Comparison of ENCODE assay signal across 9 mouse cellular contexts in the genomic region with DNA sequence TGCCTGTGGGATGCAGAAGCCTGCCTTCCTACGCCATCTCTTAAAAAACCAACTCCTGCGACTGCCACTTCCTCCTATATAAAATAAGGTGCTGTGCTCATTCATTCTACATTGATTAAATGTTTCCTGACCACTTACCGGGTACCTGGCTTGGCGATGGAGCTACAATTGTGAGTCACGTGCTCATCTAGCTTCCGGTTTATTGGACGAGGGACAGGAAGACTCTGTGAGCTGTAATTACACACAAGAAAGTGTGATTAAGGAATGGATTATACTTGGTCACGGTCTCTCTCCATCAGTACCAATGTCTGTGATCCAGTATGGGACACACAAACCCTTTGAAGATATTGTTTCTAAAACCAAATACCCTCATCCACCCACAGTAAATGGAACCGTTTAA. TPM values are rescaled to one million over a fixed set of nuclear protein-coding genes. Genes with fewer than 3 reads are reported as not detected.
DNase-seq lines count a peak whose midpoint lies in the region; ATAC-seq lines count a peak whose summit lies in the region.
"Had no signal": no experiment of that assay in that cellular context is flagged by ENCODE, and none has a peak within 500 bp of the region (broad histone marks: within the 10 kb centered on the region; RNA-seq: fewer than 3 reads in every experiment).

No protein-coding gene starts in this region.

- peaks cover 15% of the 10 kb centered on the region for H3K4me1 ChIP-seq in heart, embryonic 11.5 days (ENCODE audit: control insufficient read depth, insufficient read depth, low read length)
- peaks cover 16% of the 10 kb centered on the region for H3K4me1 ChIP-seq in midbrain, embryonic 12.5 days
- H3K4me1 ChIP-seq in midbrain, embryonic 10.5 days = no peaks in the 10 kb centered on the region; the same call in 1 of the 2 replicates
- H3K4me1 ChIP-seq in hindbrain, embryonic 16.5 days (ENCODE audit: control insufficient read depth, insufficient read depth, low read depth, low read length) = peaks cover 5% of the 10 kb centered on the region
- H3K4me1 ChIP-seq in stomach, embryonic 14.5 days (ENCODE audit: control insufficient read depth, insufficient read depth, low read length) = peaks cover 5% of the 10 kb centered on the region; the same call in 1 of the 2 replicates

- H3K9ac ChIP-seq in heart, embryonic 11.5 days (ENCODE audit: low read depth, low read length) = no peak overlapping the region
- H3K9ac ChIP-seq in midbrain, embryonic 12.5 days (replicated peaks) = no peak overlapping the region
- H3K9ac ChIP-seq in hindbrain, embryonic 16.5 days (ENCODE audit: low read depth, low read length) = no peak overlapping the region
- no peak overlapping the region for H3K9ac ChIP-seq in stomach, embryonic 14.5 days (replicated peaks; ENCODE audit: low read depth, low read length)

- H3K27me3 ChIP-seq in heart, embryonic 11.5 days (ENCODE audit: control insufficient read depth, insufficient read depth, low read length) = no peaks in the 10 kb centered on the region
- no peaks in the 10 kb centered on the region for H3K27me3 ChIP-seq in midbrain, embryonic 12.5 days
- H3K27me3 ChIP-seq in midbrain, embryonic 10.5 days (ENCODE audit: low read depth, poor library complexity, severe bottlenecking) = no peaks in the 10 kb centered on the region
- no peaks in the 10 kb centered on the region for H3K27me3 ChIP-seq in hindbrain, embryonic 16.5 days (replicated peaks; ENCODE audit: control insufficient read depth, insufficient read depth, low read length)
- no peaks in the 10 kb centered on the region for H3K27me3 ChIP-seq in stomach, embryonic 14.5 days (ENCODE audit: control insufficient read depth, insufficient read depth, low read length)

- no peaks in the 10 kb centered on the region for H3K9me3 ChIP-seq in heart, embryonic 11.5 days (replicated peaks; ENCODE audit: control insufficient read depth, low read length)
- no peaks in the 10 kb centered on the region for H3K9me3 ChIP-seq in midbrain, embryonic 12.5 days
- no peaks in the 10 kb centered on the region for H3K9me3 ChIP-seq in midbrain, embryonic 10.5 days (replicated peaks)
- no peaks in the 10 kb centered on the region for H3K9me3 ChIP-seq in hindbrain, embryonic 16.5 days (ENCODE audit: control insufficient read depth, low read length)
- no peaks in the 10 kb centered on the region for H3K9me3 ChIP-seq in stomach, embryonic 14.5 days (ENCODE audit: control insufficient read depth, low read depth, low read length)

- no peak for ATAC-seq in heart, embryonic 11.5 days (replicated peaks; ENCODE audit: insufficient number of reproducible peaks, low FRiP score, low TSS enrichment)
- peak; percentile 56; the same call in 1 of the 2 replicates for ATAC-seq in midbrain, embryonic 12.5 days (ENCODE audit: low FRiP score, low read depth)
- no peak for ATAC-seq in hindbrain, embryonic 16.5 days
- peak; percentile 18; the same call in 1 of the 2 replicates for ATAC-seq in stomach, embryonic 14.5 days (ENCODE audit: insufficient number of reproducible peaks, insufficient read depth, low FRiP score, low read depth)

- no peak overlapping the region for H3K4me3 ChIP-seq in heart, embryonic 11.5 days (ENCODE audit: low read depth, low read length)
- no peak overlapping the region for H3K4me3 ChIP-seq in midbrain, embryonic 12.5 days
- H3K4me3 ChIP-seq in midbrain, embryonic 10.5 days = no peak overlapping the region
- no peak overlapping the region for H3K4me3 ChIP-seq in hindbrain, embryonic 16.5 days (ENCODE audit: low read length)
- no peak overlapping the region for H3K4me3 ChIP-seq in stomach, embryonic 14.5 days (ENCODE audit: low read depth, low read length)

- no peak for DNase-seq in heart, adult 18-20 months
- DNase-seq in midbrain, embryonic 10.5 days (ENCODE audit: low spot score) = no peak
- no peak for DNase-seq in adrenal gland, adult 8-10 months
- DNase-seq in ovary, adult 18-20 months (ENCODE audit: low spot score) = no peak
- DNase-seq: gastrocnemius, postnatal 36 days had no signal

- H3K36me3 ChIP-seq in heart, embryonic 11.5 days (ENCODE audit: control insufficient read depth, insufficient read depth, low read length) = no peaks in the 10 kb centered on the region
- H3K36me3 ChIP-seq in midbrain, embryonic 12.5 days = no peaks in the 10 kb centered on the region
- no peaks in the 10 kb centered on the region for H3K36me3 ChIP-seq in midbrain, embryonic 10.5 days
- H3K36me3 ChIP-seq in hindbrain, embryonic 16.5 days (ENCODE audit: control insufficient read depth, insufficient read depth, low read length) = no peaks in the 10 kb centered on the region
- H3K36me3 ChIP-seq in stomach, embryonic 14.5 days (ENCODE audit: control insufficient read depth, insufficient read depth, low read length) = no peaks in the 10 kb centered on the region

- peak overlapping the region; percentile 4; the same call in 1 of the 2 replicates for H3K4me2 ChIP-seq in heart, embryonic 11.5 days
- H3K4me2 ChIP-seq in midbrain, embryonic 12.5 days (replicated peaks) = no peak overlapping the region
- H3K4me2 ChIP-seq in hindbrain, embryonic 16.5 days (ENCODE audit: low read length) = no peak overlapping the region
- H3K4me2 ChIP-seq in stomach, embryonic 14.5 days (replicated peaks; ENCODE audit: low read depth, low read length) = no peak overlapping the region

- WGBS in heart, embryonic 11.5 days (ENCODE audit: insufficient replicate concordance) = 75% methylated on average over 9 of the region's 9 CpGs
- WGBS in midbrain, embryonic 12.5 days = 86% methylated on average over 9 of the region's 9 CpGs
- WGBS in midbrain, embryonic 10.5 days = 89% methylated on average over 9 of the region's 9 CpGs
- 70% methylated on average over 9 of the region's 9 CpGs for WGBS in hindbrain, embryonic 16.5 days
- WGBS in stomach, embryonic 14.5 days = 83% methylated on average over 9 of the region's 9 CpGs

- H3K27ac ChIP-seq in heart, embryonic 11.5 days (ENCODE audit: low read depth, low read length) = peak overlapping the region; percentile 74
- 0 out of 2 replicates have a peak overlapping the region, but pooled peaks have one; percentile 15 for H3K27ac ChIP-seq in midbrain, embryonic 12.5 days (replicated peaks)
- no peak overlapping the region for H3K27ac ChIP-seq in midbrain, embryonic 10.5 days (replicated peaks)
- H3K27ac ChIP-seq in hindbrain, embryonic 16.5 days (ENCODE audit: low read depth, low read length) = peak overlapping the region; percentile 34; the same call in 1 of the 2 replicates
- peak overlapping the region; percentile 6; the same call in 1 of the 2 replicates for H3K27ac ChIP-seq in stomach, embryonic 14.5 days (ENCODE audit: low read length)

RNA-seq across cellular contexts. Expression of a gene that starts 36.1 kb away (rescaled TPM):
- polyA plus RNA-seq in heart, embryonic 11.5 days (2014; fragmentation: Nextera tagmentation; extraction: Ambion mirVana) = 0.39 and 0.46 TPM in 2 replicates
- under 1 TPM; 0.25 to 0.64 TPM for total RNA-seq in heart, adult 18-20 months (2021)
- polyA plus RNA-seq in midbrain, embryonic 12.5 days (2016; fragmentation: Nextera tagmentation; extraction: Ambion mirVana) = 0.07 and 0.26 TPM in 2 replicates
- polyA plus RNA-seq in midbrain, embryonic 10.5 days (2016; fragmentation: Nextera tagmentation; extraction: Ambion mirVana) = not detected in 2 replicates
- 0.36 and 0.39 TPM in 2 replicates for polyA plus RNA-seq in hindbrain, embryonic 16.5 days (2015; fragmentation: Nextera tagmentation; extraction: Ambion mirVana)
- polyA plus RNA-seq in stomach, embryonic 14.5 days (2014; fragmentation: Nextera tagmentation; extraction: Ambion mirVana) = 0.95 and 2.5 TPM in 2 replicates
- 1 to 10 TPM in 3 of 4 experiments, under 1 TPM in 1; 0.65 to 1.9 (median 1.4) TPM for total RNA-seq in adrenal gland, adult 8-10 months (2022)
- total RNA-seq: gastrocnemius, postnatal 36 days had no signal

RNA-seq across cellular contexts. Expression of a gene that starts 48.1 kb away (rescaled TPM):
- 3.3 and 4.8 TPM in 2 replicates for polyA plus RNA-seq in heart, embryonic 11.5 days (2014; fragmentation: Nextera tagmentation; extraction: Ambion mirVana)
- 1 to 10 TPM; 4.3 to 6.9 TPM for total RNA-seq in heart, adult 18-20 months (2021)
- polyA plus RNA-seq in midbrain, embryonic 12.5 days (2016; fragmentation: Nextera tagmentation; extraction: Ambion mirVana) = 1.7 and 2.7 TPM in 2 replicates
- polyA plus RNA-seq in midbrain, embryonic 10.5 days (2016; fragmentation: Nextera tagmentation; extraction: Ambion mirVana) = 1.5 and 2.1 TPM in 2 replicates
- polyA plus RNA-seq in hindbrain, embryonic 16.5 days (2015; fragmentation: Nextera tagmentation; extraction: Ambion mirVana) = 3.6 and 4.6 TPM in 2 replicates
- polyA plus RNA-seq in stomach, embryonic 14.5 days (2014; fragmentation: Nextera tagmentation; extraction: Ambion mirVana) = 3.8 and 4.9 TPM in 2 replicates
- 1 to 10 TPM; 1.6 to 5.2 (median 2.4) TPM for total RNA-seq in adrenal gland, adult 8-10 months (2022)

Comparison
In these comparisons a context has a peak if more than half of its experiments do, and no peak if none do; other contexts are left out.
1. ATAC-seq: peak in midbrain, embryonic 12.5 days (single experiment) and stomach, embryonic 14.5 days (single experiment); none in heart, embryonic 11.5 days (single experiment) and hindbrain, embryonic 16.5 days (single experiment).